Mouse (Mus musculus) telencephalon, adult 2 months (tissue): ENCODE measurements around the gene Aqp1.

Experiments
- DNase-seq: peaks from one replicate; pipeline ENCODE4 v3.0.0-alpha.2; 2011; ENCODE audit warnings: low read depth, low spot score

Gene Aqp1

GRCm38 (mm10) chr6:55335989-55336514, at the start of gene Aqp1:
Gene Aqp1, plus strand, starts transcription at chr6:55336432.
- no peak for DNase-seq

GRCm38 (mm10) chr6:55288007-55288602, 48.1 kb upstream of the Aqp1 start:
- no peak for DNase-seq

GRCm38 (mm10) chr6:55294549-55295131, 41.6 kb upstream of the Aqp1 start:
- no peak for DNase-seq

GRCm38 (mm10) chr6:55295325-55295724, 40.9 kb upstream of the Aqp1 start:
- no peak for DNase-seq

GRCm38 (mm10) chr6:55299482-55299881, 36.8 kb upstream of the Aqp1 start:
- no peak for DNase-seq

- no peak for DNase-seq
These were observed 36.3 kb upstream of the Aqp1 start for GRCm38 (mm10) chr6:55299917-55300316.

- no peak for DNase-seq
These were observed 35.5 kb upstream of the Aqp1 start for GRCm38 (mm10) chr6:55300704-55301103.

- DNase-seq, result no peak
These were observed 26.1 kb upstream of the Aqp1 start for GRCm38 (mm10) chr6:55310179-55310578.

GRCm38 (mm10) chr6:55311962-55312361, 24.3 kb upstream of the Aqp1 start:
- DNase-seq, result no peak

GRCm38 (mm10) chr6:55313893-55314292, 22.3 kb upstream of the Aqp1 start:
- DNase-seq, result no peak

GRCm38 (mm10) chr6:55314628-55315027, 21.6 kb upstream of the Aqp1 start:
- DNase-seq, result peak; percentile 53

GRCm38 (mm10) chr6:55318597-55318996, 17.6 kb upstream of the Aqp1 start:
- no peak for DNase-seq

GRCm38 (mm10) chr6:55319585-55320551, 16.4 kb upstream of the Aqp1 start:
- DNase-seq, result no peak

GRCm38 (mm10) chr6:55320894-55321293, 15.3 kb upstream of the Aqp1 start:
- DNase-seq, result no peak

- DNase-seq, result no peak
These were observed 14.7 kb upstream of the Aqp1 start for GRCm38 (mm10) chr6:55321518-55321917.

- no peak for DNase-seq
These were observed 13.3 kb upstream of the Aqp1 start for GRCm38 (mm10) chr6:55322980-55323379.

GRCm38 (mm10) chr6:55323908-55324634, 12.2 kb upstream of the Aqp1 start:
- no peak for DNase-seq

- no peak for DNase-seq
These were observed 11.4 kb upstream of the Aqp1 start for GRCm38 (mm10) chr6:55324785-55325184.

GRCm38 (mm10) chr6:55326299-55326698, 9.9 kb upstream of the Aqp1 start:
- DNase-seq, result no peak

- no peak for DNase-seq
These were observed 8.9 kb upstream of the Aqp1 start for GRCm38 (mm10) chr6:55327326-55327725.

- no peak for DNase-seq
These were observed 8.1 kb upstream of the Aqp1 start for GRCm38 (mm10) chr6:55328179-55328578.

GRCm38 (mm10) chr6:55331315-55331714, 4.9 kb upstream of the Aqp1 start:
- DNase-seq, result no peak
